Mouse (Mus musculus) urinary bladder, postnatal 10 days (tissue): ENCODE results near the gene Scg5.

Experiments used
- DNase-seq: peaks from one replicate; pipeline ENCODE4 v3.0.0; 2022; ENCODE audit warnings: low spot score

Scg5 gene

GRCm38 (mm10) chr2:113749309-113749708 lies 79.6 kb downstream of the Scg5 start:
- no peak for DNase-seq

GRCm38 (mm10) chr2:113728581-113728980 lies 100.3 kb downstream of the Scg5 start:
- no peak for DNase-seq
